Mouse (Mus musculus) midbrain, embryonic 13.5 days (tissue): ENCODE measurements around the gene Papola. TPM values are rescaled to one million over a fixed set of nuclear protein-coding genes. Genes with fewer than 3 reads are reported as not detected.

Experiments used
- ATAC-seq: fragments of 200-750 bp; cut with Nextera tagmentation; 2 replicates; pipeline ENCODE4 v1.8.0; 2017; ENCODE audit warnings: mild to moderate bottlenecking, moderate TSS enrichment, moderate library complexity
- H3K27ac ChIP-seq: fragments of 300-500 bp; sonication (generic); 2 replicates; pipeline ENCODE4 v1.5.1; 2015; ENCODE audit warnings: inconsistent platforms, mild to moderate bottlenecking, moderate library complexity
- H3K27me3 ChIP-seq: fragments of 300-500 bp; sonication (generic); 2 replicates; pipeline ENCODE4 v1.6.1; 2015; ENCODE audit warnings: mild to moderate bottlenecking, inconsistent platforms
- H3K36me3 ChIP-seq: fragments of 300-500 bp; sonication (generic); 2 replicates; pipeline ENCODE4 v1.6.1; 2015; ENCODE audit warnings: mild to moderate bottlenecking, inconsistent platforms
- H3K4me1 ChIP-seq: fragments of 300-500 bp; sonication (generic); replicated peaks from 2 replicates; pipeline ENCODE4 v1.6.1; 2015; ENCODE audit warnings: inconsistent platforms
- H3K4me2 ChIP-seq: fragments of 300-500 bp; sonication (generic); replicated peaks from 2 replicates; pipeline ENCODE4 v1.6.1; 2015; ENCODE audit warnings: moderate library complexity, mild to moderate bottlenecking, inconsistent platforms
- H3K4me3 ChIP-seq: fragments of 300-500 bp; sonication (generic); replicated peaks from 2 replicates; pipeline ENCODE4 v1.5.1; 2015; ENCODE audit warnings: mild to moderate bottlenecking, inconsistent platforms
- H3K9ac ChIP-seq: fragments of 300-500 bp; sonication (generic); replicated peaks from 2 replicates; pipeline ENCODE4 v1.6.1; 2015; ENCODE audit warnings: mild to moderate bottlenecking, inconsistent platforms
- H3K9me3 ChIP-seq: fragments of 300-500 bp; sonication (generic); 2 replicates; pipeline ENCODE4 v1.6.1; 2016; ENCODE audit warnings: mild to moderate bottlenecking, inconsistent platforms
- WGBS: fragments of 180-500 bp; shearing (Covaris S2); methylation state at CpG from one replicate; pipeline ENCODE4 v1.1.7; 2015; 5-methylcytosine and 5-hydroxymethylcytosine counted together
- polyA plus RNA-seq: library from polyadenylated mRNA; unstranded; fragments of >200 nt; fragmentation: Nextera tagmentation; extraction: Ambion mirVana; gene quantifications from 2 replicates; pipeline ENCODE4 v1.2.1, GENCODE M21; 2015

The Papola gene
- polyA plus RNA-seq, 1 experiment from 2014 or later, result 212 TPM

DNA sequence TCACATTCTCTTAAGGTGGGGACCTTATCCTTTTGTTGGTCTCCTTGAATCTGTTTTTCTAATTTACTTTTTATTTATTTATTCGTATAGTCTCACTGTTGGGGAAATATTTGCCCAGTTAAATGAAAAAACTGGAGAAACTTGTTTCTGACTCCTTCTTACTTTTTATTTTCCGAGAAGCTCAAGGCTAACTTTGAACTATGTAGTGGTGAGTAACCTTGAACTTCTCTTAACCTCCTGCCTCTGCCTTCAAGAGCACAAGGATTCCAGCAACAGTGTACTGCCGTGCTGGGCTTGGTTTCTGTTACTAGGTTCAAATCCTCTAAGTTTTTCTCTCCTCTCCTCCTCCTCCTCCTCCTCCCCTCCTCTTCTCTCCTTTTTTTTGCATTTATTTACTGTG is 22.9 kb upstream of the Papola start:
- H3K4me1 ChIP-seq, result no peaks in the 10 kb centered on the region
- H3K27me3 ChIP-seq, result no peaks in the 10 kb centered on the region
- no peaks in the 10 kb centered on the region for H3K36me3 ChIP-seq
- H3K4me3 ChIP-seq, result no peak overlapping the region
- H3K4me2 ChIP-seq, result no peak overlapping the region
- H3K27ac ChIP-seq, result no peak overlapping the region
- 87% methylated on average over 3 of the region's 3 CpGs for WGBS
- no peaks in the 10 kb centered on the region for H3K9me3 ChIP-seq
- no peak for ATAC-seq
- no peak overlapping the region for H3K9ac ChIP-seq

DNA sequence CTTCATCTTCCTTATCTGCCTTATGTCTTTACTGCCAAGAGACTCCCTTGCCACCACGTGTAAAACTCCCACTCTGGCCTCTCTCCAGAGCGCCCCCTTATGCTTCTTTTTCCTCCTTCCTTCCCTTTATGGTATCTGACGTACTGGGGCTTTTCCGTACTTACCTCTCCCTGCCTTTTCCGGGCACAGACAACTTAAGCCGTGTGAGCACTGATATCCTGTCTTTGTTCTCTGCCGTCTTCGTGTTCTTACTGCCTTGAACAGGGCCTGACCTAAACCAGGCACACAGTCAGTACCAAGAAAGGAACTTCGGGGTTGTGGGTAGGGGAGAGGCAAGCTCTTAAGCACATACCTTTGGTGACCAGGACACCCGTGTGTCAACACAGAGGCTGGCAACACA is 14.8 kb upstream of the Papola start:
- H3K4me2 ChIP-seq, result no peak overlapping the region
- H3K9ac ChIP-seq, result no peak overlapping the region
- H3K27me3 ChIP-seq, result no peaks in the 10 kb centered on the region
- 78% methylated on average over 10 of the region's 10 CpGs for WGBS
- ATAC-seq, result no peak
- no peaks in the 10 kb centered on the region for H3K9me3 ChIP-seq
- no peaks in the 10 kb centered on the region for H3K36me3 ChIP-seq
- no peak overlapping the region for H3K4me3 ChIP-seq
- no peaks in the 10 kb centered on the region for H3K4me1 ChIP-seq
- no peak overlapping the region for H3K27ac ChIP-seq

DNA sequence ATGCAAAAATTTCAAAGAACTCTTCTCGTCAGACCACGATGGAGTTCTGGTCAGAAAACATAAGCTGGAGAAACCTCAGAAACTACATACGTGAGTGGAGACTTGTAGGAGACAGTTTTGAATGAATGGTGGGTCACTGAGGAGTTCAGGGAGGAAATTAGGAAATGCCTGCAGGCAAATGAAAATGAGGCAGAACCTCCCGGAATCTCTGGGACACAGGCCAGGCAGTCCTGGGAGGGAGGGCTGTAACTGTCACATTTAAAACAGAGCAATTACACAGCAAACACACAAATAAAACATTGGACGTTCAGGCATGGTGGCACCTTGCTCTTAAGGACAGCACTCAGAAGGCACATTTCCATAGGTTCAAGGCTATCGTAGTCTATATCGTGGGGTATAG is 9.6 kb upstream of the Papola start:
- Histone ChIP-seq H3K27me3 (no peaks in the 10 kb centered on the region), H3K9ac (no peak overlapping the region), H3K4me3 (no peak overlapping the region), H3K9me3 (no peaks in the 10 kb centered on the region), H3K27ac (no peak overlapping the region), H3K4me2 (no peak overlapping the region), H3K36me3 (no peaks in the 10 kb centered on the region), H3K4me1 (no peaks in the 10 kb centered on the region)
- no peak for ATAC-seq
- WGBS, result 90% methylated on average over 7 of the region's 7 CpGs

DNA sequence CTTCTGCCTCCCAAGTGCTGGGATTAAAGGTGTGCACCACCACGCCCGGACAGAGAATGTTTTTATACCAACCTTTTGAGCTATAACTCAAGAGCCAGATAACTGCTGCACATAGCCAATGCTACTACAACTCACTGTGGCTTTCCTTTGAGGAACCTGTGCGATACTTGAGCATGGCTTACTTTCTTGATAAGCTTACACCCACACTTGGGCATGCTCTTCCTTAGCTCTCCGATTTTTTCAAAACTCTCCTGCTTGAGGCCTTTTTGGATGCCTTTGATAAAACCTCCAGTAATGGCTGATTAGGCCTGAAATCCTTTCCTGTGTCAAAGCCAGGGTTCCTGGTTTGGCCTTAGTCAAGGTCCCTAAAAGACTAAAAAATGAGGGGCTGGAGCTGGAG is 6.8 kb upstream of the Papola start:
- Histone ChIP-seq H3K4me3 (no peak overlapping the region), H3K9ac (no peak overlapping the region), H3K27ac (no peak overlapping the region), H3K4me1 (no peaks in the 10 kb centered on the region), H3K36me3 (no peaks in the 10 kb centered on the region), H3K9me3 (no peaks in the 10 kb centered on the region), H3K27me3 (no peaks in the 10 kb centered on the region), H3K4me2 (no peak overlapping the region)
- 89% methylated on average over 4 of the region's 4 CpGs for WGBS
- no peak for ATAC-seq

DNA sequence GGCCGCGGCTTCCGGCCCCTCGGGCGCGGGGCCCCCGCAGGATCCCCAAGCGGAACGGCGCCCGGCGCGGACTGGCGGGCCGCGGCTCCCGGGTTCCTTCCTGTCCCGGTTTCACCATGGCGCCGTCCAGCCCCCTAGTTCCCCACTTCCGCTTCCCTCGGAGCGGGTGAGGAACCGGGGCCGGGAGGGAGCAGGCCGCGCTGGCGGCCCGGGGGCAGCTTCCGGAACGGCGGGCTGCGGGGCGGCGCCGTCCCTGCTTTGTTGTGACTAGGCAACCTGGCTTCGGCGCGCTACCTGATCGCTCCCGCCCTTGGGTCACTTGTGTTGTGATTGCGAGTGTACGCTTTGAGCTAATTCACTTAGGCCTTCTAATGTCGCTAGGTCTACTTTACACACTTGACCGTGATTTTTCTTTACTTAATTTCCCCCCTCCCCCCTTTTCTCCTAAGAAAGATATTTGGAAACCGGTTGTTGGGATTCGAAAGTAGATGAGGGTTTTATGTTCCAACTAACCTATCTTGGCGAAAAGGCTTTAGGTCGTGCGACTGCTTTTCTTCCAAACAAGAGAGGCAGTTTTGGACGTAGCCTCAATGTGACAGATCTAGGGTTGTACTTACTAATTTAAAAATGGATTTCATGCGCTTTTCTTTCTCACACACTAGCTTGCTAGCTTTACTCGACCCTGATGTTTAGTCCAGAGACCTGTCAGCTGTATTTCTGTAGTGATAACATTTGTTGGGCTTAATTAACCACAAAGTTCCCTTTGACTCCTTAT is 693 bp downstream of the Papola start:
- Histone ChIP-seq H3K27ac (peak overlapping the region; percentile 92), H3K4me1 (peaks cover 20% of the 10 kb centered on the region), H3K4me3 (peak overlapping the region; percentile 80), H3K9ac (peak overlapping the region; percentile 87), H3K36me3 (no peaks in the 10 kb centered on the region), H3K27me3 (no peaks in the 10 kb centered on the region), H3K4me2 (peak overlapping the region; percentile 65), H3K9me3 (no peaks in the 10 kb centered on the region)
- under 1% methylated on average over 44 of the region's 53 CpGs for WGBS
- peak; percentile 73 for ATAC-seq

DNA sequence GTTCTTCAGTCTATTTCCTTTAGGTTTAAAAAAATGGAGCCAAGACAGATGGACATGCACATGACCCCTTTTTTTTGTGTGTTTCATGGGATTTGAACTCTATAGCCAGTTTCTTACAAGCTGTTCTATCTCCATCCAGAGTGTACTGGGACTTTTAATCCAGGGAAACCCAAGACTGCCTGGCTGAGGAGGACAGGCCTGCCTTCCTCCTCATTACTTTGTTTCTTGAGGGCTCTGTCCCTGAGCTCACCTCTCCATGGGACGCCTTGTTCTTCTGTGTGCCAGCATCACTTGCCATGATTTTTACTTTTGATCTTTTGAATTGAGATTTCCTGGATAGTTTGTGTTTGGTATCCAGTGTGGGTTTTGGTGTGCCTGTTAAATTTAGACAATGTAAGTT is 1.6 kb downstream of the Papola start:
- WGBS, result 82% methylated on average over 1 of the region's 1 CpGs
- peak overlapping the region; percentile 87 for H3K9ac ChIP-seq

DNA sequence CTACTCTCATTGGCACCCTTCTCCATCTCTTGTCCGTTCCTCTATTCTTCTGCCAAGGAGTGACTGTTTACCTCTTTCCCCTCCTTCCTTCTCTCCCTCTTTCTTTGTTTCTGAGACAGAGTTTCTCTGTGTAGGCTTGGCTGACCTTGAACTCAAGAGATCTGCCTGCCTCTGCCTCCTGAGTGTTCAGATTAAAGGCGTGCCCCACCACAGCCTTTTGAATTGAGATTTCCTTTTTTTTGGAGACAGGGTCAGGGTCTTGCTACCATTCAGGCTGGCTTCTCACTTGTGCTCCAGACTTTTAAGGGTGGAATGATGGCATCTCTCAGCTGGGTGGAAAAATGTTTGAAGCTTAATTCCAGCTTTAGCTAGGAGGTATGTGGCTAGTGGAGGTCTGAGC is 3.1 kb downstream of the Papola start:
- WGBS, result 93% methylated on average over 2 of the region's 2 CpGs

More for the DNA sequence above, 1.6 kb downstream of the Papola start:
- peaks cover 20% of the 10 kb centered on the region for H3K4me1 ChIP-seq
- peak overlapping the region; percentile 80 for H3K4me3 ChIP-seq
- ATAC-seq, result no peak
- H3K4me2 ChIP-seq, result peak overlapping the region; percentile 65
- H3K36me3 ChIP-seq, result no peaks in the 10 kb centered on the region
- no peaks in the 10 kb centered on the region for H3K9me3 ChIP-seq
- H3K27me3 ChIP-seq, result no peaks in the 10 kb centered on the region
- H3K27ac ChIP-seq, result no peak overlapping the region

DNA sequence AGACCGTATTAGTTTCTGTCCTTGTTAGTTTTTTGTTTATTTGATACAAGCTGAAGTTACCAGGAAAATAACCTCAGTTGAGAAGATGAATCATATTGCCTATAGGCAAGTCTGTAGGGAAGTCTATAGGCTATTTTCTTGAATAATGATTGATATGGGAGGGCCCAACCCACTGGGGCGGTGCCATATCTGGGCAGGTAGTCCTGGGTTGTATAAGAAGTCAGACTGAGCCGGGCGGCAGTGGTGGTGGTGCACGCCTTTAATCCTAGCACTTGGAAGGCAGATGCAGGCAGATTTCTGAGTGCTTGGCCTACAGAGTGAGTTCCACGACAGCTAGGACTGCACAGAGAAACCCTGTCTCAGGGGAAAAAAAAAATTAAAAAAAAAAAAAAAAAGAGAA is 5.4 kb downstream of the Papola start:
- Histone ChIP-seq H3K4me3 (no peak overlapping the region), H3K4me2 (no peak overlapping the region), H3K27me3 (no peaks in the 10 kb centered on the region), H3K27ac (no peak overlapping the region), H3K4me1 (peaks cover 16% of the 10 kb centered on the region), H3K9me3 (no peaks in the 10 kb centered on the region), H3K36me3 (no peaks in the 10 kb centered on the region), H3K9ac (no peak overlapping the region)
- WGBS, result 96% methylated on average over 6 of the region's 6 CpGs
- ATAC-seq, result no peak

More for the DNA sequence above, 3.1 kb downstream of the Papola start:
- no peaks in the 10 kb centered on the region for H3K9me3 ChIP-seq
- no peak overlapping the region for H3K4me3 ChIP-seq
- no peak for ATAC-seq
- H3K9ac ChIP-seq, result no peak overlapping the region
- peaks cover 20% of the 10 kb centered on the region for H3K4me1 ChIP-seq
- no peak overlapping the region for H3K27ac ChIP-seq
- H3K4me2 ChIP-seq, result no peak overlapping the region
- no peaks in the 10 kb centered on the region for H3K36me3 ChIP-seq
- H3K27me3 ChIP-seq, result no peaks in the 10 kb centered on the region

DNA sequence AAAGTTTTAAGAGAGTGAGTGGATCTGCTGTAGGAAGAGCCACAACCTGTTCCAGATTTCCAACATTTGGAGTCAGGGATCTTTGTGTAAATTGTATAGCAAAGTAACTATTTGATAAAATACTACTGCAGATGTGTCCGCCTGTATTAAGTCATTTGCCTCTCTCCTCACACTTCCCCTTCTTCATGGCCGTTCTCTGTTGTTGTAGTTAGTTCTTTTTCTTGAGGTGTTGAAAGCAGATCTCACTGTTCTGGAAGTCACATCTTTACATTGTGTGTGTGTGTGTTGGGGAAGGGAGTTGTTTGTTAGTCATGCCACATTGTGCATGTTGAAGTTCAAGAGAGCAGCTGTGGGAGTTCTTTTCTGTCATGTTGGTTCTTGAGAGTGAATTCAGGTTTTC is 10.4 kb downstream of the Papola start:
- ATAC-seq, result no peak
- no peak overlapping the region for H3K9ac ChIP-seq
- H3K4me3 ChIP-seq, result no peak overlapping the region
- no peak overlapping the region for H3K4me2 ChIP-seq
- H3K9me3 ChIP-seq, result no peaks in the 10 kb centered on the region
- H3K27me3 ChIP-seq, result no peaks in the 10 kb centered on the region
- peaks cover 7% of the 10 kb centered on the region; the same call in 1 of the 2 replicates for H3K36me3 ChIP-seq
- H3K4me1 ChIP-seq, result no peaks in the 10 kb centered on the region
- no peak overlapping the region for H3K27ac ChIP-seq
- WGBS, result 92% methylated on average over 2 of the region's 2 CpGs

DNA sequence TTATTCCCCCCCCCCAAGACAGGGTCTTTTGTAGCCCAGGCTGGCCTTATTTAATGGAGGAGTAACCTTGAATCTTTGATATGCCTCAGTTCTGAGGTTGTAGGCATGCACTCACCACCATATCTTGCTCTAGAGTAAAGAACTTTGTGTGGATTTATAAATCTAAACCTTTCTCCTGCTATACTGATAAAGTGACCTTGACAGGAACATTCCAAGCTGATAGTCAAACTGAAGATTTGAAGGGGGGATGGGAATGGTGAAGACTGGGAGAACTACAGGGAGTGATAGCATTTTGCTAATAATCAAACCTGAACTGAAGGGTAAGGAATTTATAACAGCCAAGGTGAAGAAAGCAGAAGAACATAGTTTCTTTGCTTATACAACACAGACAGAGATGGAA is 13.5 kb downstream of the Papola start:
- Histone ChIP-seq H3K4me1 (no peaks in the 10 kb centered on the region), H3K9me3 (no peaks in the 10 kb centered on the region), H3K4me3 (no peak overlapping the region), H3K27me3 (no peaks in the 10 kb centered on the region), H3K27ac (no peak overlapping the region), H3K4me2 (no peak overlapping the region), H3K9ac (no peak overlapping the region), H3K36me3 (peaks cover 27% of the 10 kb centered on the region)
- ATAC-seq, result no peak

DNA sequence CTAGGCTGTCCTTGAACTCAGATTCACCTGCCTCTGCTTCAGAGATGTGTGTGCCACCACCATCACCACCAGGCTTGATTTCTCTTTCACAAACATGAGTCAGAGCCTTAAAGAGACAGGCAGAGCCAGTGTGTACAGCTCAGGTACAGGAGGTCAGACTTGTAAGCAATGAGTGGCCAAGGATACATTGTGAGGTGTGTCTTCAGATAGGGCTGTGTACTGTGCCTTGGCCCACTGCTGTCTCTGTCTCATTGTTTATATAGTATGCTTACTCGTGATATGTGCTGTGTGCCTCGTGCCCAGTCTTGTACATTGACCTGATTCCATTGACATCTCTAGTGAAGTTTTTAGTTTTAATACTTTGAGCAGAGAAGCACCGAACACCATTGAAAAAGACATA is 21.3 kb downstream of the Papola start:
- Histone ChIP-seq H3K4me1 (no peaks in the 10 kb centered on the region), H3K9me3 (no peaks in the 10 kb centered on the region), H3K27ac (no peak overlapping the region), H3K4me2 (no peak overlapping the region), H3K9ac (no peak overlapping the region), H3K27me3 (no peaks in the 10 kb centered on the region), H3K4me3 (no peak overlapping the region), H3K36me3 (peaks cover 62% of the 10 kb centered on the region)
- ATAC-seq, result no peak
- 98% methylated on average over 3 of the region's 3 CpGs for WGBS

DNA sequence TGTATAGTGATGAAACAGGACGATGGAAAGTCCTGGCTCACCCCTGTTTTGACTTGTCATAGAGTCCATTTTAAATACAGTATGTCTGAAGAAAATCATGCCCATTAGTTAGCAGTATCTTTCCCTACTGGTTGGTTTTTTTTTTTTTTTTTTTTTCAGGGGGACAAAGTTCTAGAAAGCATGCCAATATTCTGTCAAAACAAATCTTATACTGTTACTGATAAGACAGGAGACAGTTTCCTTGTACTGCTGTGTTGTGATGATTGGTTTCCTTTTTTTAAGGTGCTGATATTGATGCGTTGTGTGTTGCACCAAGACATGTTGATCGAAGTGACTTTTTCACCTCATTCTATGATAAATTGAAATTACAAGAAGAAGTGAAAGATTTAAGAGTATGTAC is 21.7 kb downstream of the Papola start:
- ATAC-seq, result no peak
- no peak overlapping the region for H3K9ac ChIP-seq
- no peak overlapping the region for H3K4me2 ChIP-seq
- no peaks in the 10 kb centered on the region for H3K27me3 ChIP-seq
- no peaks in the 10 kb centered on the region for H3K9me3 ChIP-seq
- H3K27ac ChIP-seq, result no peak overlapping the region
- H3K36me3 ChIP-seq, result peaks cover 62% of the 10 kb centered on the region
- H3K4me1 ChIP-seq, result no peaks in the 10 kb centered on the region
- 96% methylated on average over 3 of the region's 3 CpGs for WGBS
- H3K4me3 ChIP-seq, result no peak overlapping the region

DNA sequence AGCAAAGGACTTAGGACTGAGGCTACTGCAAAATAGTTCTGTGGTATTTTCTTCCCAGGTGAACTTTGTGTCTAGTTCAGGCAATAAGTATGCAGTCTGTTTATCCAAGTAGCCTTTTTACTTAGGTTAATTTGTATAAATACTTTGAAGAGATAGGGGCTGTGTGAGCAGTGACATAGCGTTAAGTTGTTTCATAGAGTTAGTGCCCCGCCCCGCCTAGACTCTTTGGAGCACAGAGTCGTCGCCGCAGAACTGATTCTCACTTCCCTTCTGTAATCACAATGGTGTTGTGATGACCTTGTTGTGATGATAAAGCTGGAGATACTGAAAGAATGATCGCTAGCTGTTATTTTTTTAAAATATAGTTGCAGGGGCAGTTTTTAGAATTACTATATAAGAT is 22.9 kb downstream of the Papola start:
- Histone ChIP-seq H3K27me3 (no peaks in the 10 kb centered on the region), H3K36me3 (peaks cover 66% of the 10 kb centered on the region), H3K9ac (no peak overlapping the region), H3K27ac (no peak overlapping the region), H3K4me2 (no peak overlapping the region), H3K4me1 (no peaks in the 10 kb centered on the region), H3K4me3 (no peak overlapping the region), H3K9me3 (no peaks in the 10 kb centered on the region)
- ATAC-seq, result no peak
- WGBS, result 94% methylated on average over 7 of the region's 7 CpGs
